Mouse (Mus musculus) embryonic facial prominence, embryonic 15.5 days (tissue): ENCODE data around the gene Tspan32. TPM values are rescaled to one million over a fixed set of nuclear protein-coding genes. Genes with fewer than 3 reads are reported as not detected.

ENCODE experiments used
- ATAC-seq: fragments of 200-750 bp; cut with Nextera tagmentation; 2 replicates; pipeline ENCODE4 v1.8.0; 2017; ENCODE audit warnings: low read depth, moderate TSS enrichment; ENCODE audit not compliant: insufficient number of reproducible peaks, low FRiP score, low TSS enrichment
- H3K27ac ChIP-seq: fragments of 300-500 bp; sonication (generic); replicated peaks from 2 replicates; pipeline ENCODE4 v1.5.1; 2015; ENCODE audit warnings: mild to moderate bottlenecking, inconsistent platforms
- H3K27me3 ChIP-seq: fragments of 300-500 bp; sonication (generic); 2 replicates; pipeline ENCODE4 v1.6.1; 2015; ENCODE audit warnings: inconsistent platforms
- H3K36me3 ChIP-seq: fragments of 300-500 bp; sonication (generic); 2 replicates; pipeline ENCODE4 v1.6.1; 2015; ENCODE audit warnings: mild to moderate bottlenecking, inconsistent platforms
- H3K4me1 ChIP-seq: fragments of 300-500 bp; sonication (generic); 2 replicates; pipeline ENCODE4 v1.6.1; 2015; ENCODE audit warnings: inconsistent platforms
- H3K4me2 ChIP-seq: fragments of 300-500 bp; sonication (generic); replicated peaks from 2 replicates; pipeline ENCODE4 v1.6.1; 2015; ENCODE audit warnings: mild to moderate bottlenecking, inconsistent platforms
- H3K4me3 ChIP-seq: fragments of 300-500 bp; sonication (generic); replicated peaks from 2 replicates; pipeline ENCODE4 v1.5.1; 2015; ENCODE audit warnings: mild to moderate bottlenecking, inconsistent platforms
- H3K9ac ChIP-seq: fragments of 300-500 bp; sonication (generic); 2 replicates; pipeline ENCODE4 v1.6.1; 2015; ENCODE audit warnings: inconsistent platforms
- H3K9me3 ChIP-seq: fragments of 300-500 bp; sonication (generic); replicated peaks from 2 replicates; pipeline ENCODE4 v1.6.1; 2016; ENCODE audit warnings: inconsistent platforms
- WGBS: fragments of 180-500 bp; shearing (Covaris S2); methylation state at CpG from one replicate; pipeline ENCODE4 v1.1.7; 2015; 5-methylcytosine and 5-hydroxymethylcytosine counted together
- polyA plus RNA-seq: library from polyadenylated mRNA; unstranded; fragments of >200 nt; fragmentation: Nextera tagmentation; extraction: Ambion mirVana; gene quantifications from 2 replicates; pipeline ENCODE4 v1.2.1, GENCODE M21; 2015

The Tspan32 gene
- polyA plus RNA-seq, 1 experiment from 2014 or later: 4.9 TPM

DNA sequence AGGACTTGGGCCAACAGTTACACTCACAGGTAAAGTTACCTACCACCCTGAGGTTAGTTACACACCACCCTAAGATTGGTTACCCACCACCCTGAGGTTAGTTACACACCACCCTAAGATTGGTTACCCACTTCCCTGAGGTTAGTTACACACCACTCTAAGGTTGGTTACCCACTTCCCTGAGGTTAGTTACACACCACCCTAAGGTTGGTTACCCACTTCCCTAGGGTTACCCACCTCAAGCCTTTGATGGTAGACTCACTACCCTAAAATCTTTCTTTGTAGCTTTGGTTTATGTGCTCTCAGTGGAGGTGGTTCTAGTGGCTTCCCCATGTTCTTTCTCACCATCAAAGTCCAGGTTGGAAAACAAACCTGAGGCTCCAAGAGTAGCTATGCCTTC is 9.8 kb upstream of the Tspan32 start:
- H3K4me2 ChIP-seq: no peak overlapping the region
- H3K36me3 ChIP-seq: no peaks in the 10 kb centered on the region
- ATAC-seq: no peak

DNA sequence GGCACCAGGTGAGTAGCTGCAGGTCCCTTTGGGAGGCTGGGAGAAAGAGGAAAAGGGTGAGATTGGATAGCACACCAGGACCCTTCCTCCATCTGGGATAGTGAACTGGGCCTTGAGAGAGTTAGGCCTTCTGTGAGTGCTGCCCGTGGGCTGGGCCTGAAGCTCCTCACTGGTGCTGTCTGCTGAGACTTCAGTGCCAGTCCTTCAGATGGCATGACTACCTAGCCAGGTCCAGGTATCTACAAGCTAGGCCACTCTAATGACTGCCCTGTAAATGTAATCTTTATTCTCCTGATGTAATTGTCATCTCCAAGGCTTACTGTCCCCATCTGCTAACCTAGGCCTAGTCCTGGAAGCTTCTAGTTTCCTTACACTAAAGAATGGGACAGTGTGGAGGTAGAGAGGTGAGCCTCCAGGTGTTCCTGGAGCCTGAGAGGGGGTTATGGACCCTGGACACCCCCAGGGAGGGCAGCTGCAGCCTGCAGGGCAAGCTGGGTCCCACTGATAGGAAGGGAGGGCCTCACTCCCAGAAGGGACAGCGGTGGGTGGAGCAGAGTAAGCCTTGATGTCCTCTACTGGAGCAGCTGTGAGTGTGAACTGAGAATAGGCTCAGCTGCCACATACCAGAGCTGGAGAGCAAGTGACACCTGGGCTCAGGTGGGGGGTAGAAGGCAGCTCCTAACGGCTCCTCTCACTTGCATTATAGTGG is 9.1 kb upstream of the Tspan32 start:
- whole genome bisulfite sequencing: 76% methylated on average over 3 of the region's 3 CpGs
- Histone ChIP-seq H3K4me1 (0 out of 2 replicates have a peak, but pooled peaks cover 2% of the 10 kb centered on the region), H3K9me3 (no peaks in the 10 kb centered on the region), H3K4me2 (no peak overlapping the region), H3K9ac (no peak overlapping the region), H3K36me3 (no peaks in the 10 kb centered on the region), H3K27me3 (no peaks in the 10 kb centered on the region), H3K4me3 (no peak overlapping the region), H3K27ac (no peak overlapping the region)
- no peak for ATAC-seq

More for the DNA sequence above, 9.8 kb upstream of the Tspan32 start:
- H3K4me1 ChIP-seq: 0 out of 2 replicates have a peak, but pooled peaks cover 2% of the 10 kb centered on the region
- no peaks in the 10 kb centered on the region for H3K27me3 ChIP-seq
- H3K9ac ChIP-seq: no peak overlapping the region
- no peak overlapping the region for H3K4me3 ChIP-seq
- no peaks in the 10 kb centered on the region for H3K9me3 ChIP-seq
- H3K27ac ChIP-seq: no peak overlapping the region

DNA sequence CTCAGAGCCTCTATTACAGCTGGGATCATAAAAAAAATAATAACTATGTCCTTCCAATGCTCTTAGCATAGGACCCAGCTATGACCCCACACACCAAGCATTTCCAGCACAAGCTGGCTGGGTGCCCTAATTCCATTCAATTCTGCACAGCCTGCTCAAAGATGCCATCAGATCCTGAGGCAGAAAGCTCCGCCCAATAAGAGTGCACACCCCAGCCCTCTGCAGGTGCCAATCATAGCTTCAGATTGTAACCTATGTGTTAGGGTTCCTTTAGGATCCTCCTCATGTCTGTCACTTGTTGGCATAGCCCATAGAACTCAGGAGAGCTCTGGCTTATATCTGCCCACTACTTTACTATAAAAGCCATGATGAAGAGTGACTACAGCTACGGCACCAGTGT is 7.8 kb upstream of the Tspan32 start:
- no peak overlapping the region for H3K9ac ChIP-seq
- H3K27ac ChIP-seq: no peak overlapping the region
- 65% methylated on average over 2 of the region's 2 CpGs for WGBS
- no peaks in the 10 kb centered on the region for H3K36me3 ChIP-seq
- 0 out of 2 replicates have a peak, but pooled peaks cover 2% of the 10 kb centered on the region for H3K4me1 ChIP-seq
- H3K4me3 ChIP-seq: no peak overlapping the region
- H3K27me3 ChIP-seq: no peaks in the 10 kb centered on the region
- H3K9me3 ChIP-seq: no peaks in the 10 kb centered on the region
- no peak overlapping the region for H3K4me2 ChIP-seq
- no peak for ATAC-seq

DNA sequence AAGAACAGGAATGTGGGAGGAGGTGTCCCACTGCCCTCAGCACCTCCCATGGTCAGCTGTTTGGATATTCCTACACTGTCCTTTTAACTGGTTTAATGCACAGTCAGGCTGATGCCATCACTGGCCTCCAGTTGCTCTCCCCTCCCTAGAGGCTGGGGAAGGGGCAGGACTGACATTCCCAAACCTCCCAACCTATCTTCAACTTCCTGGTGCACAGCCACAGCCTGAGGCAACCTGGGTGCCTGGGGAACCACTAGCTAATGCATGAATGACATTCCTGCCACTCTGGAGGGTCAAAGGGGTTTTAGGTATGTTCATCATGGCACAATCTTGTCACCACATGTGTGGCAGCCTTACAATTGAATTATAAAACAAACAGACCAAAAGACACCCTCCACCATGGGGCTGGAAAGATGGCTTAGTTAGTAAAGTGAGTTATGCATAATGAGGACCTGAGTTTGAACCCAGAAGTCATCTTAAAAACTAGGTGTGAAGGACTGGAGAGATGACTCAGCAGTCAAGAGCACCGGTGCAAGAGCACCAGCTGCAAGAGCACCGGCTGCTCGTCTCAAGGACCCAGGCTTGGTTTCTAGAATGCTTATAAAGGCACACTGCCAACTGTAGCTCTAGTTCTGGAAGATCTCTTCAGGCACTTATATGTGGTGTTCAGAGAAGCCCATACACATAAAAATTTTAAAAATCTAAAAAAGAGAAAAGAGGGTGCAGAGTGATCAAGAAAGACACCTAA is 7.3 kb upstream of the Tspan32 start:
- WGBS: 34% methylated on average over 3 of the region's 3 CpGs
- H3K4me1 ChIP-seq: 0 out of 2 replicates have a peak, but pooled peaks cover 2% of the 10 kb centered on the region
- H3K9me3 ChIP-seq: no peaks in the 10 kb centered on the region
- no peak for ATAC-seq
- H3K27ac ChIP-seq: no peak overlapping the region
- no peaks in the 10 kb centered on the region for H3K36me3 ChIP-seq
- H3K4me3 ChIP-seq: no peak overlapping the region
- no peak overlapping the region for H3K9ac ChIP-seq
- no peak overlapping the region for H3K4me2 ChIP-seq
- H3K27me3 ChIP-seq: no peaks in the 10 kb centered on the region

DNA sequence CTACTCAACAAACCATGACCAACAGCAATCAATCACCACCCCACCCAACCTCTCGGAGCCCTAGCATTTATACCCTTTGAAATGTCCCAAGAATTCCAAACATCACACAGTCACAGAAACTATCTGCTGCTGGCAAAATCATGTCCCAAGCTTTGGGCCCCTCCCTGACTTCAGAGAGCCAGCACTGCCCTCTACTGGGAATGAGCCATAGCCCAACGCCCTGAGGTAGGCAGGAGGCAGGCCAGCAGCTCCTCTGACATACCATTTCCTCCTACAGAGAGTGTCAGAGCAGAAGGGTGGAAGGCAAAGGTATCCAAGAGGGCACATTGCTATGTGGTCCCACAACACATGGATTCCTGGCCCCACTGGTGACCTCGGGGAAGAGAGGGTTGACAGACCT is 2.2 kb upstream of the Tspan32 start:
- ATAC-seq: no peak
- Histone ChIP-seq H3K27ac (no peak overlapping the region), H3K4me3 (no peak overlapping the region)

DNA sequence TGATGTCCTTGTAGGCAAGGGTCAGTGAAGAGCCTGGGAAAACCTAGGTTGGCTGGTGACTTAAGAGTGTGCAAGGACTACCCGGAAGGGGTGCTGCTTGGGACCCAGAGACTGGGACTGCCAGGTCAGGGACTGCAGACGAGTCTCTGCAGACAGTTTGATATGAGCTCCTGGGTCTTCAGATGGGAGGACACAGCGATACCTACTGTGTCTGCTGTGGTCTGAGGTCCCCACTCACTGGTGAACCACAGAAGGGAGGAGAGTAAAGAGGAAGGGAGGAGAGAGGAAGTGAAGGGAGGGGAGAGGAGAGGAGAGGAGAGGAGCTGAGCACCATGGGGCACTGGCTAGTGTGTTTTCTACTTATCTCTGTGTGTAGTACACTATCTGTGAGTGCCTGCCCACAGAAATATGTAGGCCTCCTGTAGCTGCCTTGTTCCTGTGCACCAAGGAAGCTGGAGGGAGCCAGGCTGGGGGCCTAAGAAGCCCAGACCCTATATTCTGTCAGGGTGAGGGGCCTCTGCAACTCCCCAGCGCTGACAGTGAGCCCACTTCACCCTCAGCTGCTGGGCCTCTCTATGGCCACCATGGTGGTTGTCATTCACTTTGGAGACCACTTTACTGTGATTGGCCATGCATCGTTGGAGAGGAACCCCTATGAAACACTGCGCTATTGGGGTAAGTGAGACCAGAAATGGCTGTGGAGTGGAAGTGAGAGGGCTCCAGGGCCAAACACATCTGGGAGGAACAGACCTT is 674 bp downstream of the Tspan32 start:
- Histone ChIP-seq H3K9me3 (no peaks in the 10 kb centered on the region), H3K4me3 (no peak overlapping the region), H3K36me3 (no peaks in the 10 kb centered on the region), H3K27me3 (no peaks in the 10 kb centered on the region), H3K4me2 (no peak overlapping the region), H3K27ac (no peak overlapping the region), H3K4me1 (peaks cover 26% of the 10 kb centered on the region), H3K9ac (no peak overlapping the region)
- ATAC-seq: no peak
- WGBS: 83% methylated on average over 6 of the region's 6 CpGs

More for the DNA sequence above, 2.2 kb upstream of the Tspan32 start:
- WGBS: 26% methylated on average over 3 of the region's 3 CpGs
- Histone ChIP-seq H3K9me3 (no peaks in the 10 kb centered on the region), H3K36me3 (no peaks in the 10 kb centered on the region), H3K4me2 (no peak overlapping the region), H3K9ac (no peak overlapping the region), H3K27me3 (no peaks in the 10 kb centered on the region), H3K4me1 (peaks cover 5% of the 10 kb centered on the region)

DNA sequence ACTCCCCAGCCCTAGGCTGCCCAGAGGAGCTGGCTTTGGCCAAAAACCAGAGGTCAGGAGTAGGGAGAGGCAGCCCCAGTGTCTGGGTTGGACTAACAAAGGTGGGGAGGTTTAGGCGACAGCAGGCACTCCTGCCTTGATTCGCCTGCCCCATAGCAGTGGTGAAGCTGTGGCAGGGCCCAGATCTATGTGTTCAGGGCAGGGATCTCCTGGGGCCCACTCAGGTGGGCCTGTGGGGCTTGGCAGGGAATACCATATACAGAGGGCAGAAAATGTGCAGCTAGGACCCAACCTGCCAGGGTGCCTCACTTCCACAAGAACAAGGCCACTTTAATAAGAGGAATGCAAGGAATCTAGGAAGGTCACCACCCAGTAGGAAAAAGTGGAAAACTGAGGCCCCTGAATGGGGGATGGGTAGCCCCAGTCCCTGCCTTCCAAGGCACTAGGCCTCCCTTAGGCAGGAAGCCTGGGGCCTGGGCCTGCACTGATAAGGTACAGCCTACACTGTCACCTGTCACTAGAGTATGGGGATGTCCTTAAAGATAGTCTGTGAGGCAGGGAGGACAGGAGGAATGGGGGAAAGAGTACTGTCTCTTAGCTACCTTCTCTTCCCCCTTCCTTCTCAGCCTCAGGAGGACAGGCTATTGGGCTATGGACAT is 1.4 kb downstream of the Tspan32 start:
- 81% methylated on average over 2 of the region's 2 CpGs for WGBS
- Histone ChIP-seq H3K4me2 (no peak overlapping the region), H3K27ac (0 out of 2 replicates have a peak overlapping the region, but pooled peaks have one; percentile 34), H3K9me3 (no peaks in the 10 kb centered on the region), H3K4me3 (no peak overlapping the region), H3K36me3 (no peaks in the 10 kb centered on the region), H3K27me3 (no peaks in the 10 kb centered on the region), H3K4me1 (peaks cover 26% of the 10 kb centered on the region), H3K9ac (no peak overlapping the region)
- ATAC-seq: no peak

DNA sequence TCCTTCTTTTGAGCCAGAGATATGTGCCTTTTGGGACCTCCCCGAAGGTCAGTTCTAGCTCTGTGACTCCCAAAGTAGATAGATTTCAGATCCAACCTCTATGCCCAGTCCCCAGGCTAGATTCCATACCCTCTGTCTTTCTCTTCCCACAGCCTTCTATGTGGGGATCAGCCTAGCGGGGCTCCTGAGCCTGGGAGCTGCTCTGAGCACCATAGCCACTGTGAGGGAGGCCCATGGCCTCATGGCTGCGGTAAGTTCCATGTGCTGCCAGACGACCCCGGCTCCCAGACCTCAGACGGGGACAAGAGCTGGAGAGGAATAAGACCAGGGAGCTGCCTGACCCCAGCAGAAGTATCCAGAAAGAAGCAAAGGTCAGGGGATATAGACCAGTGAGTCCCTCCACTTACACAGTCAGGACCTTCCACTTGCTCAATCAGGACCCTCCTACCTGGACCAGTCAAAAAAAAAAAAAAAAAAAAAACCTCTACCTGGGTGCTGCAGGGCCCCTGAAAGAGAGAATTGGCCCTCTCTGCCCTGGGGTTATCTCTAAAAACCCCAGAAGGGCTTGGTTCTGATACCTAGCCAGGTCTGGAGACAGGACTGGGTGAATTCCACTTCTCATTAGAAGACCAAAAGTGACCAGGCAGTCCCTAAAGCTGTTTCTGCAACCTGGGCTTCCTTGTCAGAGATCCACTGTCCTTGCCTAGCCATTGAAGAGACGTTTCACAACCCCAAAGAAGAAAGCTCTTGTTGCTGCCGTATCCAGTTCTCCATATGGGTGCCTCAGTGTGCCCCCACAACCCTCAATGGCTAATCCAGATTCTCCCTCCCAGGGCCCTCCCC is 2.1 kb downstream of the Tspan32 start:
- no peaks in the 10 kb centered on the region for H3K36me3 ChIP-seq
- H3K9me3 ChIP-seq: no peaks in the 10 kb centered on the region
- 92% methylated on average over 8 of the region's 8 CpGs for WGBS
- no peaks in the 10 kb centered on the region for H3K27me3 ChIP-seq
- ATAC-seq: no peak
- H3K4me3 ChIP-seq: no peak overlapping the region
- H3K4me1 ChIP-seq: peaks cover 27% of the 10 kb centered on the region
- no peak overlapping the region for H3K9ac ChIP-seq
- no peak overlapping the region for H3K4me2 ChIP-seq
- peak overlapping the region; percentile 98 for H3K27ac ChIP-seq

DNA sequence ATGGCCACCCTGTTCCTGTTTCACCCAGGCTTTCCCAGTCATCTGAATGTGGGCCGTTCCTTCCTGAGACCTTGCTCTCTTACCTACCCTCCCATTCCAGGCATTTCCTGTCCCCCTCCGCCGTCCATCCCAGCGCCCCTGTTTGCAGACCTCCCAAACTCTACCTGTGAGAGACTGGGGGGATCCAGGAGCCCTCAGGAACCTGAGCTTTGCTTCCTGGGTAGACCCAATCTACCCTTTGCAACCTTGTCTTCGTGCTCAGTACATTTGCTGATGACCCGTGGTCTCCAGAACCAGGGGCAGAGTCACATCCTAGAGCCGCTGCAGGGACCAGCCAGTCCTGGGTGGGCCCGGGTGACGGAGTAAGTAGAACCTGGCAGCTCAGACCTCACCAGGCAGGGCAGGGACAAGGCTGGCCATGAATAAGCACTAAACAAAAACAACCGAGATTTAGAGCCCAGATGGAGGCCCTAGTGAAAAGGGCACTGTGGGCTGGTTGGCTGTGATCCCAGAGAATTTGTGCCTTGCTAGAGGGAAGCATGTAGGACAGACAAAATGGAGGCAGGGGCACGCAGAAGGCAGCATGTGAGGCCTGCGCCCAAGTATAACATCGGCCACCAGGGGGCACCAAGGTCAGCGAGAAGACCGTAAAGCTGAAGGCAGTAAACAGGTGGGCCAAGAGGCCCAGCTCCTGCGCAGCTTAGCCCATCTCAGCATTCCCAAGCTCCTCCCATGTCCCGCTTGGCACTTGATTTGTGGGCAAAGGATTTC is 2.9 kb downstream of the Tspan32 start:
- Histone ChIP-seq H3K9me3 (no peaks in the 10 kb centered on the region), H3K27me3 (no peaks in the 10 kb centered on the region), H3K4me1 (peaks cover 33% of the 10 kb centered on the region), H3K36me3 (no peaks in the 10 kb centered on the region), H3K9ac (no peak overlapping the region), H3K4me3 (no peak overlapping the region), H3K4me2 (peak overlapping the region; percentile 22; the same call in 1 of the 2 replicates), H3K27ac (peak overlapping the region; percentile 98)
- ATAC-seq: peak; percentile 82
- 38% methylated on average over 17 of the region's 17 CpGs for whole genome bisulfite sequencing
